Mouse (Mus musculus) spleen, postnatal 36 days (tissue): ENCODE measurements around the gene Cntnap2.
"Not testable (repeated sequence)": the region's sequence is repeated elsewhere in the genome, so short reads cannot be mapped to it uniquely, and the experiment has no call there.

Experiments
- DNase-seq, 2 experiments: peaks; one replicate each; pipeline ENCODE4 v3.0.0; 2022; ENCODE audit warnings: low spot score in 2 of 2, mixed read lengths in 1 of 2

Gene Cntnap2

DNA sequence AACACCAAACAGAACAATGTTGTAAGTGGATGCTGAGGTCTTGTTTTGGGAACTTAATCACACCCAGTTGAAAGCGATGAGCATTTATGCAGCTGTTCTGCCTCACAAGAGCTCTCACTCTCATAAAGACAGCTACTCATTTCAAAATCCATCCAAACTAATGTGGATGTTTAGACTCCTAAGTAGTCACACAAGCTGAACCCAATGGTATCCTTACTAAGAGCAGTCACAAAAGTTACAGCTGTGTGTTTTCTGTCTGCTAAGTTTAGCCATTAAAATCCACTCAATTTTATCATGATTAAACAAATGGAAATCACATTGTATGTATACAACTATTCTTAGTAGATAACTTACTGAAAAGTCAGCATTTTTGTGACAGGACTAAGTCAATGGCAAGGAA lies 1173.7 kb downstream of the Cntnap2 start:
- no peak for DNase-seq

DNA sequence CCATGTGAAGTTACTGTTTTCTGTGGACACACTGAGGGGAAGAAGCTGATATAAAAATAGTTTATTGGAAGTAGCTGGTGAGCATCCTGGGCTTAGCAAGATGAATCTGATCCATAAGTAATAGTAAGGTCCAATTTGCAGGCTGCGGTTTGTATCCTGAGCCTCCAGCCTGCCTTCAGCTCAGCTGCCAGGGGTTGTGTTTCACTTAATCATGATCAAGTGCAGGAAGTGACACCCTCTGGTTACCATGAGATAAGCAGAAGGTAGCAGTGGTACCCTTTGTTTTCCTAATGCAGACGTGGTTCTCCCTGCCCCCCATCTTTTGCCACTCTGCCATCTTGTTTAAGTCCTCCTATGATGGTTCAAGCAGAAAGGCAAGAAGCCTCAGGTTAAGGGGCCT lies 1181.2 kb downstream of the Cntnap2 start:
- no peak for DNase-seq

DNA sequence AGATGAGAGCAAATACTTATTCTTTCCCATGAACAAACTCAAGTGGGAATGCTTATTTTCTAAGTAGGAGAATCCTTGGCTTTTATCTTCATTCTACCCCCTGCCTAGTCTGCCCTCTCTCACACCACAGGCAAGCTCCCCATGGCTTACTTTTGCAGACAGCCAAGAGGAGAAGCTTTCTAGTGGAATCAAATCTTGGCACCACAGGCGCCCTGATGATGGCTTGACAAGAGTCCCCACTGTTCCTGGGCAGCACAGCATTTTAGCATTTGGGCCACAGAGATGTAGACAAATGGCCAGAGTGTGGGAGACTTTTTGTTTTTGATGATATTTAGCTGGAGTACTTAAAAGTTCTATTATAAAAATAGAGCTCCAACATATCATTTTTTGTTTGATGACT lies 1204.0 kb downstream of the Cntnap2 start:
- no peak for DNase-seq

DNA sequence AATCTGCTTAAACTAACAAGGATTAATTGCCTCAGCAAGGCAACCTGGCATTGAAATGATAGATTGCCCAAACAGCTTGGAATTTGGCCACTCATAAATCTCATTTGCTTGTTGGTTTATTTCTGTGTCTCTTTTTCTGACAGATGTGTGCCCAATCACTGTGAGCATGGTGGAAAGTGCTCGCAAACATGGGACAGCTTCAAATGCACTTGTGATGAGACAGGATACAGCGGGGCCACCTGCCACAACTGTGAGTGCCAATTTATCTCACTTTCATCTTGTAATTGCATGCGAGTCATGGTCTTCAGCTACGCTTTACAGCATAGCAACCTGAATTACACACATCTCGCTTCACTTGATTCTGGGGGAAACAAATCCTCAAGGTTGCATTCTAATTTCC lies 1287.8 kb downstream of the Cntnap2 start:
- no peak for DNase-seq

DNA sequence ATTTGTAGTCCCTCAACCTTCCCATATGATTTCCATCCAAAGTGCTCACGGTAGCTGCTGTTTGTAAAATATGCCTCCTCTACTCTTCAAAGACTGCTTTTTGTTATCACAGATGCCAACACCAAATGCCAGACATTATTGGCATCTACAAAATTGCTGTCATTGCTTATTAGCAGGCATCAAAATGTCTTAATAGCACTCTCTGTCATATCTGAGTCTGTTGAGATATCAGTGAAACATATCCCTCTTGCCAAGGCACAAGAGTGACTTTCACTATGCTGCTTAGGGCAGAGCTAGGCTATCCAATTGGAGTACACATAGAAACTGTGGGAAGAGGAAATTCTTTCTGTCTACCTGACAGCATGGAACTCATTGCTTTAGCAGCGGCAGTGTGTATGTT lies 1301.9 kb downstream of the Cntnap2 start:
- DNase-seq, result no peak

DNA sequence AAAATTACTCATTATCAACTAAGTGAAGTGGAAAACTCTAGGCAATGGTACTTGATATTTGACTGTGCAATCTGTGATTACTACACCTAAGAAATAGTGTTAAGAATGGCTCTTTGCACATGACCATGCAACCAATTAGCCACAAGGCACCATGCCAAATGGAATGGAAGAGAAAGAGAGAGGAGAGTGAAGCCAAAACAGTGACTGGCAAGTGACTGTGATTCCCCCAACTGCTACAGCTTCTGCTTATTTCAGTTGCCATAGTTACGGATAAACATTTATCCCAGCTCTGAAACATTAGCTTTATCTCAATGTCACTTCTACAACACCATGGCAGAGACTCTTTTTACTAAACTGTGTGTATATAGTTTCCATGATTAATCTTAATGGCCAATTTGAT lies 1303.0 kb downstream of the Cntnap2 start:
- DNase-seq, result no peak

DNA sequence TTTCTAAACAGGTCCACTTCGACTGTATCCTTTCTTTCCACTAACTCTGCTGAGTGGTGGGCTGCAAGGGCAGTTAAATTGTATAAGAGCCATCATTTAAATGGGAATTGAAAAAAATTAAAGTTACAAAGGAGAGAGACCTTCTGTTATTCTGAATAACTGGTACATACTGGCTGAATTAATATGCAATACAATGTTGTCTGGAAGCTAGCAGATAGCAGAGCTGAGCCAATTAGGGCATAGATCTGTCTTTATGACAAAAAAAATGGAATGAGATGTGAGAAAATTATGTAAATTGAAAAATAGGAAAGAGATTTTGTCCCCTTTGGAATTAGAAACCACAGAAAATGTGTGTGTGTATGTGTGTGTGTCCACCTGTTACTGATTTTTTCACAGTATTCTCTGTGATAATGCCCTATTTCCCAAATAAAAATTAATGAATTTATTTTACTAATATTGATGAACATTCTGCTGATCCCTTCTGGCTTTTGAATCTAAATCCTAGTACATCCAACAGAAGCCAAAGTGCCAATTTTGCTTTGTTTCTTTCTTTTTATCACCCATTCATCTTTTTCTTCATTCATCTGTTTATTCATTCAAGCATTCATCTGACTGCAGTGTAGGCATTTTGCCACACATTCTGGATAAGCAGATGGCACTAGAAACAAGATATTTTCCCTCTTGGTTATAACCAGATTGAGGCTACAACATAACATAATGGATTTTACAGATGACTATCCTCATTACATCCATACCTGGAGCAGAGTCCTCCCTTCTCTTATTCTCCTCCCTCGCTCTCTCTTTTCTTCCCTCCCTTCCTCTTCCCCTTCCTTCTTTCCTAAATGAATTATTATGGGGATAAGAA lies 1339.8 kb downstream of the Cntnap2 start:
- no peak for DNase-seq

DNA sequence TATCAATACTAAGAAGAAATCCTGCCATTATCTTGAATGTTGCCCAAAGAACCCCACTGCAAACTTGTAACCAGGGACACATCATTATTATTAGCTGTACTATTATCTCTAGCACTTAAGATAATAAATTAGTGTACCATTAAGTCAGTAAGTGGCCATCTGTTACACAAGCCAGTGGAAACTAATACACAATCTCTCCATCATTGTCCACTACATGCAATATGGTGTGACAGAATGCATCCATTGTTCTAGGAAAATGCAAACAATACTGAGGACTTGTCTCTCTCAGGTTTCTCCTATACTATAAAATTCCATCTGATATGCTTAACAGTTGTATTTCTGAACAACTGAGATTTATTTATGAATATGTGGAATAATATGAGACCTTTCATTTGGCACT lies 1355.0 kb downstream of the Cntnap2 start:
- no peak for DNase-seq

DNA sequence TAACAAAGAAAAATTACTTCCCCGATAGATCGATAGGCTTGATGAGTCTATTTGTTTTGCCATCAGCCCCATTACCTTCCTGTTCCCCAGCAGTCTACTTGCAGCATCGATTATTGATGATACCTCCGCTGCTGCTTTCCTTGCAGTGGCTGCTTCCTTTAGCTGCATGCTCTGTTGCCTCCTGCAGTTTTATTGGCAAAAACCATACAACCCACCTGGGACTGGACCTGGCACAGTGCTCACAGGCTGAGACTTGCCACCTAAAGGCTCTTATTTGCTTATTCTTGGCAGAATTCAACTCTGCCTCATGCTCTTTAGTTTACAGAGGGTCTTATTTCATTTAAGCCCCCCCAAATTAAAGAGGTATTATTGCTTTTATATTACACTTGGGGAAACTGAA lies 1355.4 kb downstream of the Cntnap2 start:
- DNase-seq, result no peak

DNA sequence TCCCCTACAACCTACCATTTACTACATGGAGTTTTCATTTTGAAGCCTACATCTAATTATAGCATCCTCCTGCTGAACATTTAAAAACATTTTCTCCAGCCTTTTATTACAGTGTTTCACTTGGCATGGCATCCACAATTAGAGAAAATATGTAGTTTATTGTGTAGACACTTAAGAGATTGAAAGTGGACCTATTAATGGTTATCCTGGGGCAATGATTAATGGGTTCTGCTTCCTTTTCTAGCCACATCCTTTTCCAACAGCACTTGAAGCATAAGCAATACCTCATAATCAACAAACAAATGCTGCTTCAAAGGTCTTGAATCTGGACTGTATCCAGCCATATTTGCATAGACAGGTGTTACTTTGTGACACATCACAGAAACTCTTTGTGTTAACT lies 1360.7 kb downstream of the Cntnap2 start:
- DNase-seq, result no peak

DNA sequence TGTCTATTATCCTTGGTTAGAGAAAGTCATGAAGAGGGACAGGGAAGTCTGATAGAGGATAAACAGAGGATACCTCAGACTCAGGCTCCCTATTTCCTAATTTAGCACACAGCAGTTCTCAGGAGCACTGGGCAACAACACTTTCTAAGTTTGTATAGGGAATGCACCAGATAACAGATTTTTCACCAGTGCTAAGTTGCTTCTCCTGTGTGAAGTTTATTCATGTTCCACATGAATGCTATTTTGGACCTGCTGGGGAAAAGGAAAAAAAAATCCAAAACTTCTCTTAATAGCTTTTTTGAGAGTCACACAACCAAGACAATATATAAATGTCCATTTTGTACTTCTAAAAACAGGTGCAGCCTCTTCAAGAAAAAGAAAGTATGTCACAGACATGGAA lies 1361.2 kb downstream of the Cntnap2 start:
- DNase-seq, result no peak

DNA sequence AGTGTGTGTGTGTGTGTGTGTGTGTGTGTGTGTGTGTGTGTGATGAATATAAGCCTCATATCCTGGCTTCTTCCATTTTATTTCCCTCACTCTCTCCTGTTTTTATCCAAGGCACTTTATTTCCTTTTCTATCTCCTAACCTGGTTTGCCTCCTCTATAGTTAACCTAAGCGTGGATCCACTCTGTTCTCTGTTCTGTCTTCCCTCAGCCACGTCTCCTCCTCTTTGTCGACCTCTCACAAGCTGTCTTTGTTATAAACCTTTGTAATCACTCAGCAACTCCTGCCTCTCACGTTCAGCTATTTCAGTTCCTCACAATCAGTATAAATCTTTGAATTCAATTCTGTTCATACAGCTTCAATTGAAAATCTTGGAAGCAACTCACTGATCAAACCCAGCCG lies 1369.1 kb downstream of the Cntnap2 start:
- no peak for DNase-seq

DNA sequence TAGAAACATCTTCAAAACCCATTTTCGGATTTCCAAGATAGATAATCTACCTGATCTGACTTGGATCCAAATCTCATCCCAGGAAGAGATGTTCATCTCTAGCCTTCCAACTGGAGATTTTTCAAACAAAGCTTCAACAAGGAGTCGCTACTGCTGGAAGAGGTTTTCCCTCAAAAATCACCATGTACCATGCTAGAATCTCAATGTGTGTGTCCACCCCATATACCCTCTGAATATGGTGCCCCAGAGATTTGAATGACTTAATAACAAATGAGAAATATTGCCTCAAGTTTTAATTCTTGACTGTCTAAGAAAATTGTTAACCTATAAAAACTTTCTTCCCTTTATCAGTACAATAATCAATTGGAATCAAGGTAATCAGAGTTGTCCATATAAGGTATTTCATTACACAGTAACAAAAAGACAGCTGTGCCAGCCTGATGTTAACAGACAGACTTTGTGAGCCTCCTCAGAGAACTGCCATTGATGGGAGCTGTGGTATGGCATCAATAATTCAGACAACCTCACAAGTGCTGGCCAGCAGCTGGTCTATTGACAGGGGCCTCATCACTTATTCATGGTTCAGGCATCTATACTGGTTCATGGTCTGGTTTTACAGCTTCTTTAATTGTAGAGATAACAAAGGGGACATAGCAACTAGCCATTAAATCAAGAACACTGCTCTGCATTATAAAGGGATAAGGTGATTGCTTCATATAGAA lies 1391.9 kb downstream of the Cntnap2 start:
- no peak for DNase-seq

DNA sequence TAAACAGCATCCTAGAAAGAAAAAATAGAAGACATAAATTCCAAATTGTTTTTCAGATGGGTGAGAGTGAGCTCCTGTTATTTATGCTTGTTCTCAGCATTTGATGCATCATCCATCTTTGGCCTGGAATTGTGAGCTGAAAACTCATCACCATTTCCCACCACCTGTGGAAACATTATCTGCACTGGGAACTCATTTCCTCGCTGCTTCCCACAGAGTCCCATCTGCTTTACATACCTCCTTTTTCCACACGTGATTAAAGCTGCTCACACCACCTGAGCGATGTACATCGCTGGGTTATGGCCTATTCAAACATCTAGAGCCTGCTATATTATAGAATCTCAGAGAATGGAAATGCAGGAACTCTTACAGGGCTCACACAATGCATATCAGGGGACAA lies 1413.5 kb downstream of the Cntnap2 start:
- no peak for DNase-seq

DNA sequence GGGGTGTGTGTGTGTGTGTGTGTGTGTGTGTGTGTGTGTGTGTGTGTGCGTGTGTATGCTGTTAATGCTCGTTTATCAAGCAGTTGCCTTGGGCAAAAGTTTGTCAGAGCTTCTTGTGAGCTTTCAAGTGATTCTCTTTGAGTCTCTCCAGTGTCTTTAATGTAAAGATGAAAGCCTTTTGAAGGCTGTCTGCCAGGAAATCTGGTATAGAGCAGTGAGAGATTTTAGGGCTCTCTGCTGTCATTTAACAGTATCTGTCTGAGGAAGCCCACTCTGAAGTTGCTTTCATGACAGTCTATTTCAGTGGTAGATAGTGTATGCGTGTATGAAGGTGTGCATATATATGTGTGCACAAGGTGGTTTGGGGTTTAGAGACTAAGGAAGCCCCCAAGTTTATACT lies 1425.2 kb downstream of the Cntnap2 start:
- DNase-seq, result no peak

DNA sequence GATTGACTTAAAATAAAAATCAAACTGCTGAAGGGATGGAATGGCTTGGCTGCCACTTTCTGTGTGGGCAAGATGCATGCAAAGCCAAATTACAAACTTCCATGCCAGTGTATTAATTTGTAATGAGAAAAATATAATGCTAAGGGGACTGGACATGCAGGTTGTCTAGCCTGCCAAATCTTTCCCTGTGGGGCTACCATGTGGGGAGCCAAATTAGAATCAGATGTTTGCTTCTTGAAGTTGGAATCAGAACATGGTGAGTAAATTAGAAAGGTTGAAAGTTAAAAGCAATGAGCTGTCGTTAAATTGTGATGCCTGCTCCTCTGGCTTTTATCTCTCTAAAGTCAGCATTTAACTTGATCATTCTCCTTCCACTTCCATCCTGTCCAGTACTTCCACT lies 1443.6 kb downstream of the Cntnap2 start:
- no peak for DNase-seq

DNA sequence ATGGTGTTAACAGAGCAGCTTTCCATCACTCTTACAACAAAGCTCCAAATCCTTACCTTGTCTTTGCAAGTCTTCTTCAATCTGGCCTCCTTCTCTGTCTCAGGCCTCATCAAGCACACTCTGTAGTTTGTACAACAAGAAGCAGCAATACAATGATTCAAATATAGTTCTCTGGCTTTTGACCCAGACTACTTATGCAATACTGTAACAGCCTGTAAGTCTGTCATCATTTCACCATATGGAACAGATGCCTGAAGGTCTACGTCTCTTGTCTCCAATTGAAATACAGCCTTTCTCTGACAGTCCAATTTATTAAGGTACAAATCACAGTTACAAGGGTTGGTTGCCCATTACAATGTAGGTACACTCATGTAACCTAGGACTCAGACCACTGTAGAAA lies 1453.7 kb downstream of the Cntnap2 start:
- DNase-seq, result no peak

DNA sequence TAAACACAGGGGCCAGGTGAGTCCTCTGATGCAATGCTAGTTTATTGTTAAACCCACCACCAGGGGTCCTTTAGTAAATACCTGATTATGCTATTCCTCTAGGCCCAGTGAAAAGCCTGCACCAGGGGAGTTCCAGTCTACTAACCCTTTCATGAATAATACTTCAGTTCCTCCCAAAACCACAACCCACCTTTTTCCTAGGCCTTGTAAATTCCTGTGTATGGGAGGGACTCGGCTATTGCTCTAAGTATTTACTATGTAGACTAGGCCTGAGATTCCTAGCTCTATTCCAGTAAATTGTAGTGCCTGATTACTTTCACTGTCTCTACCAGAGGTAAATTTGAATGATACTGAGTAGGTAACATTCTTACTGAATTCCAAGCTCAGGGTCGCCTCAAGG lies 1478.4 kb downstream of the Cntnap2 start:
- DNase-seq, result not testable (repeated sequence)

DNA sequence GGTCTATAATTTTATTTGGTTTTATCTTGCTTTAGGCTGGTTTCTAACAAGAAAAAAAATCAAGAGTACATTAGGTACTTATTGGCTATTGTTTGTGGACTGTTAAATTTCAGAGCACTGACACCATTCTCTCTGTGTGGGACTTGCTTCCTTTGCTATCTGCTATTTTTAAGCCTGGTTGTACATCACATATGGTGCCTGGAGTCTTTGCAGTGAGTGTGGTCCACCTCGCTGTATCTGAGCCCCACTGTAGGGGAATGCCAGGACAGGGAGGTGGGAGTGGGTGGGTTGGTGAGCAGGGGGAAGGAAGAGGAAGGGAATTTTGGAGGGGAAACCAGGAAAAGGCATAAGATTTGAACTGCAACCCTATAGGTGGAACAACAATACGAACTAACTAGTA lies 1504.3 kb downstream of the Cntnap2 start:
- DNase-seq, result no peak

DNA sequence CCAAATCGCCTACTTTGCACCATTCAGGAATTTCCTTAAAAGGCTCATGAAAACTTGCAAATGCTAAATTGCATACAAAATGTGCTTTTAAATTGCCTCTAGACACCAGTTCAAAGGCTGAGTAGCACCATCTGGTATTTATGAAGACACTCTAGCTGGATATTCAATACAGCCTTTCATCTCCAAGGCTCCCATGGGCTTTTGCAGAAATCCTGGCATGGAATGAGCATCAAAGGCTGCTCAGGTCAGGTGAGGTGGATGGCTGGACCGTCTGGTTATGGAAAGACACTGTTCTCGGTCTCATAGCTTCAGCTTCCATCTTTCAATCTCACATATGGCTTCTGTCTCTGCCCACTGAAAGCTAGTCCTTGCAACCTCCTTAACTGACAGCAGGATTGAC lies 1515.9 kb downstream of the Cntnap2 start:
- DNase-seq, result no peak

DNA sequence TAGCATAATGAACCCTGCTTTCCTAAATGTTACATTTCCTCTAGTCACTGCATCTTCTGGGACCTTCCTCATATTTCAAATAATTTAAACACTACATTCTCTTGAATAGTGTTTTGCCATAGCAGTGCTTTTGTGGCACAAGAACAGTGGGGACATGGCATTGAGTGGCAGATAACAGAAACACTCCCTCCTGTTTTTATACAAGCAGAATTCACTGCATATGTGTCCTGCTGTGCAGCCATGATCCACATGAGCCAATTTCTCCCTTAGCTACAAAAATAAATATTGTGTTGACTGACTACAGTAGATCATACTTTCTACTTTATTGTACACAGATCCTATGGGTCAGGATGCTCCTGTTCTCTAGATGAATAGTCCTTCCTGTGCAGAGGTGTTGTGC lies 1553.2 kb downstream of the Cntnap2 start:
- no peak for DNase-seq

DNA sequence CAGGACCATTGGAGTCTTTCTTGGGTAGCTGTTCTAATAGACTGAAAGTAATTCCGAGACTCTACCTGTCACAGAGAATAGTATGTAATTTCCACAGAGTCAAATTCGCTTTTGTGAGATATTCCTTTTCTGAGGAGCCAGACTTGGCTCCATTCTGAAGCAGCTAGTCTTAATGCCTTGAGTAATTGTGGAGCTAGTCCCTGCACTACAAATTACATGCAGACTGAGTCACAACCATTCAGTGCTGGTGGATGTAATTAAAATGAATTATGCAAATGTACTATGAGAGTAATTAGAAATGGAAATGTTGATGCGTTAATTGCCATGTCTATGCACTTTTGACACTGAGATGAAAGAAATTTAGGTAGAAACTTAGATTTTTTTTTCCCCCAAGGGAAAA lies 1553.7 kb downstream of the Cntnap2 start:
- no peak for DNase-seq

DNA sequence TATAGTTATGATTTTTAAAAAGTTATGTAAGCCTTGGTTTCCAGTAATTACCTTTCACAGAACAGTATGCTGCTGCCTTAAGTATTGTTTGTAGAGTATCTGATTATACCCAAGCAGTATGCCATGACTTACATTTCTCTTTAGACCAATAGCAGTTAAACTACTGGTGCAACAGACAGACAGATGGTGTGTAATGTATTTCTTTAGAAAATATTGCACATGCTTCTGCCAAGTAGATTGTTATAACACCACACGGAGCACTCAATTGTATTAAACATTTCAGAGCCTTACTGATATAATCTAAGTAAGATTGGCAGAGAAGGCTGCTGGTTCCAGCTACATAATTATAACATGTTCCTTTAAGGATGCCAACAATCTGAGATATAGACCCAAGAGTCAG lies 1609.9 kb downstream of the Cntnap2 start:
- no peak for DNase-seq
